ENCODE assay signal across 24 mouse cellular contexts in genomic region chr2:10100471-10100870, GRCm38 (mm10). TPM values are rescaled to one million over a fixed set of nuclear protein-coding genes. Genes with fewer than 3 reads are reported as not detected.
A peak's percentile ranks its signal among the peaks of the same experiment; 100 is the strongest.
DNase-seq lines count a peak whose midpoint lies in the region; ATAC-seq lines count a peak whose summit lies in the region.
"Had no signal": no experiment of that assay in that cellular context is flagged by ENCODE, and none has a peak within 500 bp of the region (broad histone marks: within the 10 kb centered on the region; RNA-seq: fewer than 3 reads in every experiment).

No protein-coding gene starts in this region.

- H3K9me3 ChIP-seq in kidney, embryonic 15.5 days (replicated peaks) = no peaks in the 10 kb centered on the region
- H3K9me3 ChIP-seq in kidney, embryonic 14.5 days (ENCODE audit: control insufficient read depth, low read length) = no peaks in the 10 kb centered on the region
- H3K9me3 ChIP-seq in midbrain, embryonic 13.5 days = no peaks in the 10 kb centered on the region
- no peaks in the 10 kb centered on the region for H3K9me3 ChIP-seq in midbrain, embryonic 10.5 days (replicated peaks)
- no peaks in the 10 kb centered on the region for H3K9me3 ChIP-seq in liver, embryonic 15.5 days (replicated peaks)
- H3K9me3 ChIP-seq: heart, embryonic 10.5 days; heart, embryonic 15.5 days; hindbrain, embryonic 15.5 days; limb, embryonic 10.5 days; limb, embryonic 15.5 days; neural tube, embryonic 12.5 days had no signal

- no peak overlapping the region for H3K27ac ChIP-seq in kidney, embryonic 15.5 days
- H3K27ac ChIP-seq in kidney, embryonic 14.5 days (ENCODE audit: low read depth, low read length) = no peak overlapping the region
- no peak overlapping the region for H3K27ac ChIP-seq in midbrain, embryonic 13.5 days
- no peak overlapping the region for H3K27ac ChIP-seq in midbrain, embryonic 10.5 days (replicated peaks)
- H3K27ac ChIP-seq in liver, embryonic 15.5 days (replicated peaks) = no peak overlapping the region
- H3K27ac ChIP-seq: heart, embryonic 10.5 days; heart, embryonic 15.5 days; hindbrain, embryonic 15.5 days; limb, embryonic 10.5 days; limb, embryonic 15.5 days; macrophage; neural tube, embryonic 12.5 days had no signal

- no peak for DNase-seq in midbrain, embryonic 10.5 days (ENCODE audit: low spot score)
- DNase-seq in yolk sac, embryonic 10.5 days (ENCODE audit: low spot score) = peak; percentile 54
- DNase-seq in urinary bladder, postnatal 14 days (ENCODE audit: low spot score) = no peak
- no peak for DNase-seq in adrenal gland, postnatal 4 days (ENCODE audit: low spot score in 2 of 2)
- DNase-seq: cerebellum, adult 11 months; cerebellum, adult 9-10 months had no signal

- ATAC-seq in kidney, embryonic 15.5 days (replicated peaks; ENCODE audit: low FRiP score) = 0 out of 2 replicates have a peak, but pooled peaks have one; percentile 9
- no peak for ATAC-seq in kidney, embryonic 14.5 days (ENCODE audit: low FRiP score, low TSS enrichment)
- peak; percentile 16; the same call in 1 of the 2 replicates for ATAC-seq in midbrain, embryonic 13.5 days
- ATAC-seq in liver, embryonic 15.5 days (ENCODE audit: insufficient read depth) = peak; percentile 20; the same call in 1 of the 2 replicates

- no peaks in the 10 kb centered on the region for H3K27me3 ChIP-seq in kidney, embryonic 15.5 days
- H3K27me3 ChIP-seq in kidney, embryonic 14.5 days (ENCODE audit: control insufficient read depth, insufficient read depth, low read length) = no peaks in the 10 kb centered on the region
- peaks cover 3% of the 10 kb centered on the region; the same call in 1 of the 2 replicates for H3K27me3 ChIP-seq in midbrain, embryonic 13.5 days
- H3K27me3 ChIP-seq in midbrain, embryonic 10.5 days (ENCODE audit: low read depth, poor library complexity, severe bottlenecking) = peaks cover 7% of the 10 kb centered on the region; the same call in 1 of the 2 replicates
- H3K27me3 ChIP-seq in liver, embryonic 15.5 days = no peaks in the 10 kb centered on the region
- H3K27me3 ChIP-seq: heart, embryonic 15.5 days; hindbrain, embryonic 15.5 days; limb, embryonic 15.5 days; neural tube, embryonic 12.5 days had no signal

- 65% methylated on average over 2 of the region's 2 CpGs for WGBS in kidney, embryonic 15.5 days
- 75% methylated on average over 2 of the region's 2 CpGs for WGBS in kidney, embryonic 14.5 days
- 73% methylated on average over 2 of the region's 2 CpGs for WGBS in midbrain, embryonic 13.5 days
- WGBS in midbrain, embryonic 10.5 days = 88% methylated on average over 2 of the region's 2 CpGs
- 40% methylated on average over 2 of the region's 2 CpGs for WGBS in liver, embryonic 15.5 days (ENCODE audit: insufficient replicate concordance)

- H3K36me3 ChIP-seq in kidney, embryonic 15.5 days = no peaks in the 10 kb centered on the region
- no peaks in the 10 kb centered on the region for H3K36me3 ChIP-seq in kidney, embryonic 14.5 days (ENCODE audit: control insufficient read depth, insufficient read depth, low read length)
- no peaks in the 10 kb centered on the region for H3K36me3 ChIP-seq in midbrain, embryonic 13.5 days
- H3K36me3 ChIP-seq in midbrain, embryonic 10.5 days = no peaks in the 10 kb centered on the region
- 0 out of 2 replicates have a peak, but pooled peaks cover 7% of the 10 kb centered on the region for H3K36me3 ChIP-seq in liver, embryonic 15.5 days (replicated peaks)
- H3K36me3 ChIP-seq: heart, embryonic 10.5 days; heart, embryonic 15.5 days; hindbrain, embryonic 15.5 days; limb, embryonic 10.5 days; limb, embryonic 15.5 days; neural tube, embryonic 12.5 days had no signal

- H3K4me2 ChIP-seq in kidney, embryonic 15.5 days = no peak overlapping the region
- no peak overlapping the region for H3K4me2 ChIP-seq in kidney, embryonic 14.5 days (replicated peaks; ENCODE audit: low read depth, low read length)
- H3K4me2 ChIP-seq in midbrain, embryonic 13.5 days (replicated peaks) = no peak overlapping the region
- no peak overlapping the region for H3K4me2 ChIP-seq in liver, embryonic 15.5 days
- H3K4me2 ChIP-seq: heart, embryonic 15.5 days; hindbrain, embryonic 15.5 days; limb, embryonic 15.5 days; neural tube, embryonic 12.5 days had no signal

- H3K4me3 ChIP-seq in kidney, embryonic 15.5 days (replicated peaks) = no peak overlapping the region
- no peak overlapping the region for H3K4me3 ChIP-seq in kidney, embryonic 14.5 days (ENCODE audit: low read length)
- H3K4me3 ChIP-seq in midbrain, embryonic 13.5 days (replicated peaks) = no peak overlapping the region
- no peak overlapping the region for H3K4me3 ChIP-seq in midbrain, embryonic 10.5 days
- H3K4me3 ChIP-seq in liver, embryonic 15.5 days (replicated peaks) = no peak overlapping the region
- H3K4me3 ChIP-seq: heart, embryonic 10.5 days; heart, embryonic 15.5 days; hindbrain, embryonic 15.5 days; limb, embryonic 10.5 days; limb, embryonic 15.5 days; myocyte; neural tube, embryonic 12.5 days had no signal

- H3K4me1 ChIP-seq in kidney, embryonic 15.5 days = no peaks in the 10 kb centered on the region
- H3K4me1 ChIP-seq in kidney, embryonic 14.5 days (ENCODE audit: control insufficient read depth, insufficient read depth, low read length) = no peaks in the 10 kb centered on the region
- H3K4me1 ChIP-seq in midbrain, embryonic 13.5 days (replicated peaks) = no peaks in the 10 kb centered on the region
- no peaks in the 10 kb centered on the region for H3K4me1 ChIP-seq in midbrain, embryonic 10.5 days
- peaks cover 22% of the 10 kb centered on the region; the same call in 1 of the 2 replicates for H3K4me1 ChIP-seq in liver, embryonic 15.5 days (replicated peaks)
- H3K4me1 ChIP-seq: heart, embryonic 15.5 days; hindbrain, embryonic 15.5 days; limb, embryonic 10.5 days; limb, embryonic 15.5 days; neural tube, embryonic 12.5 days had no signal

- H3K9ac ChIP-seq in kidney, embryonic 15.5 days = no peak overlapping the region
- no peak overlapping the region for H3K9ac ChIP-seq in kidney, embryonic 14.5 days (ENCODE audit: low read depth, low read length)
- H3K9ac ChIP-seq in midbrain, embryonic 13.5 days (replicated peaks) = no peak overlapping the region
- H3K9ac ChIP-seq in liver, embryonic 15.5 days = no peak overlapping the region
- H3K9ac ChIP-seq: heart, embryonic 15.5 days; hindbrain, embryonic 15.5 days; limb, embryonic 15.5 days; neural tube, embryonic 12.5 days had no signal

RNA-seq across cellular contexts. Expression of gene Kin, which starts 20.1 kb away (rescaled TPM):
- 29.6 and 33.3 TPM in 2 replicates for polyA plus RNA-seq in kidney, embryonic 15.5 days (2015; fragmentation: Nextera tagmentation; extraction: Ambion mirVana)
- 29.9 and 37.9 TPM in 2 replicates for polyA plus RNA-seq in kidney, embryonic 14.5 days (2014; fragmentation: Nextera tagmentation; extraction: Ambion mirVana)
- 39.0 and 39.6 TPM in 2 replicates for polyA plus RNA-seq in midbrain, embryonic 13.5 days (2015; fragmentation: Nextera tagmentation; extraction: Ambion mirVana)
- polyA plus RNA-seq in midbrain, embryonic 10.5 days (2016; fragmentation: Nextera tagmentation; extraction: Ambion mirVana) = 35.5 and 38.4 TPM in 2 replicates
- polyA plus RNA-seq in liver, embryonic 15.5 days (2015; fragmentation: Nextera tagmentation; extraction: Ambion mirVana) = 12.1 and 12.7 TPM in 2 replicates
- 10 to 100 TPM; 21.2 to 25.5 TPM for total RNA-seq in adrenal gland, postnatal 4 days (2021)

RNA-seq across cellular contexts. Expression of gene Atp5c1, which starts 20.2 kb away (rescaled TPM):
- 661 and 685 TPM in 2 replicates for polyA plus RNA-seq in kidney, embryonic 15.5 days (2015; fragmentation: Nextera tagmentation; extraction: Ambion mirVana)
- 703 and 779 TPM in 2 replicates for polyA plus RNA-seq in kidney, embryonic 14.5 days (2014; fragmentation: Nextera tagmentation; extraction: Ambion mirVana)
- polyA plus RNA-seq in midbrain, embryonic 13.5 days (2015; fragmentation: Nextera tagmentation; extraction: Ambion mirVana) = 500 and 520 TPM in 2 replicates
- 487 and 502 TPM in 2 replicates for polyA plus RNA-seq in midbrain, embryonic 10.5 days (2016; fragmentation: Nextera tagmentation; extraction: Ambion mirVana)
- polyA plus RNA-seq in liver, embryonic 15.5 days (2015; fragmentation: Nextera tagmentation; extraction: Ambion mirVana) = 293 and 314 TPM in 2 replicates
- total RNA-seq in adrenal gland, postnatal 4 days (2021) = 100 to 1,000 TPM; 368 to 376 TPM

RNA-seq across cellular contexts. Expression of gene Itih2, which starts 30.7 kb away (rescaled TPM):
- 2.3 and 4.4 TPM in 2 replicates for polyA plus RNA-seq in kidney, embryonic 15.5 days (2015; fragmentation: Nextera tagmentation; extraction: Ambion mirVana)
- 0.61 and 0.87 TPM in 2 replicates for polyA plus RNA-seq in kidney, embryonic 14.5 days (2014; fragmentation: Nextera tagmentation; extraction: Ambion mirVana)
- 0.81 and 1.0 TPM in 2 replicates for polyA plus RNA-seq in midbrain, embryonic 13.5 days (2015; fragmentation: Nextera tagmentation; extraction: Ambion mirVana)
- 0.06 TPM in 1 of 2 replicates, not detected in the other for polyA plus RNA-seq in midbrain, embryonic 10.5 days (2016; fragmentation: Nextera tagmentation; extraction: Ambion mirVana)
- 310 and 334 TPM in 2 replicates for polyA plus RNA-seq in liver, embryonic 15.5 days (2015; fragmentation: Nextera tagmentation; extraction: Ambion mirVana)
- total RNA-seq in adrenal gland, postnatal 4 days (2021) = 100 to 1,000 TPM in 1 of 2 experiments, 10 to 100 TPM in 1; 12.4 to 193 TPM
- total RNA-seq: granulocyte monocyte progenitor cell, adult 5-6 weeks; megakaryocyte-erythroid progenitor cell, adult 5-6 weeks; MEL had no signal
- polyA plus RNA-seq: inflammation-experienced regulatory T-cells, adult 6 months; limb, embryonic 10.5 days; macrophage; small intestine, adult 2 months had no signal

RNA-seq across cellular contexts. Expression of gene Taf3, which starts 52.1 kb away (rescaled TPM):
- 16.4 TPM in 2 replicates for polyA plus RNA-seq in kidney, embryonic 15.5 days (2015; fragmentation: Nextera tagmentation; extraction: Ambion mirVana)
- 13.0 and 18.5 TPM in 2 replicates for polyA plus RNA-seq in kidney, embryonic 14.5 days (2014; fragmentation: Nextera tagmentation; extraction: Ambion mirVana)
- 16.4 and 18.0 TPM in 2 replicates for polyA plus RNA-seq in midbrain, embryonic 13.5 days (2015; fragmentation: Nextera tagmentation; extraction: Ambion mirVana)
- 15.4 and 16.7 TPM in 2 replicates for polyA plus RNA-seq in midbrain, embryonic 10.5 days (2016; fragmentation: Nextera tagmentation; extraction: Ambion mirVana)
- 6.3 and 6.6 TPM in 2 replicates for polyA plus RNA-seq in liver, embryonic 15.5 days (2015; fragmentation: Nextera tagmentation; extraction: Ambion mirVana)
- 10 to 100 TPM; 11.2 to 11.9 TPM for total RNA-seq in adrenal gland, postnatal 4 days (2021)

RNA-seq across cellular contexts. Expression of gene Itih5, which starts 52.9 kb away (rescaled TPM):
- 5.8 and 6.9 TPM in 2 replicates for polyA plus RNA-seq in kidney, embryonic 15.5 days (2015; fragmentation: Nextera tagmentation; extraction: Ambion mirVana)
- polyA plus RNA-seq in kidney, embryonic 14.5 days (2014; fragmentation: Nextera tagmentation; extraction: Ambion mirVana) = 2.5 and 3.9 TPM in 2 replicates
- 4.7 and 6.2 TPM in 2 replicates for polyA plus RNA-seq in midbrain, embryonic 13.5 days (2015; fragmentation: Nextera tagmentation; extraction: Ambion mirVana)
- 6.3 and 6.5 TPM in 2 replicates for polyA plus RNA-seq in midbrain, embryonic 10.5 days (2016; fragmentation: Nextera tagmentation; extraction: Ambion mirVana)
- 3.8 and 3.9 TPM in 2 replicates for polyA plus RNA-seq in liver, embryonic 15.5 days (2015; fragmentation: Nextera tagmentation; extraction: Ambion mirVana)
- 10 to 100 TPM; 25.3 to 28.2 TPM for total RNA-seq in adrenal gland, postnatal 4 days (2021)
- total RNA-seq: MEL had no signal
- polyA plus RNA-seq: myocyte, Patski had no signal

Comparison
In these comparisons a context has a peak if more than half of its experiments do, and no peak if none do; other contexts are left out.
1. RNA of gene Itih2, which starts 30.7 kb away (polyA plus RNA-seq): 310 to 334 TPM in liver, embryonic 15.5 days; 2.3 to 4.4 TPM in kidney, embryonic 15.5 days, 0.61 to 0.87 TPM in kidney, embryonic 14.5 days, 0.81 to 1.0 TPM in midbrain, embryonic 13.5 days and 0.06 TPM in midbrain, embryonic 10.5 days; every median in the first group is over 10 times any median in the second.